Mouse (Mus musculus): ENCODE results near the gene Fam24b. TPM values are rescaled to one million over a fixed set of nuclear protein-coding genes. Genes with fewer than 3 reads are reported as not detected.

The Fam24b gene
- polyA plus RNA-seq, 1 experiment from 2014 or later: not detected

Other genes with a start within 250 kb of the Fam24b start
- not detected in 2 replicates for gene 4933402N03Rik, start 183.2 kb downstream of the Fam24b start, polyA plus RNA-seq (2016; fragmentation: Nextera tagmentation; extraction: Ambion mirVana)
- gene 5430419D17Rik, start 155.1 kb downstream of the Fam24b start, polyA plus RNA-seq (2016; fragmentation: Nextera tagmentation; extraction: Ambion mirVana): not detected in 2 replicates
- gene Cuzd1, start 7.2 kb downstream of the Fam24b start, polyA plus RNA-seq (2016; fragmentation: Nextera tagmentation; extraction: Ambion mirVana): not detected in 2 replicates
- not detected in 2 replicates for gene Fam24a, start 4.3 kb upstream of the Fam24b start, polyA plus RNA-seq (2016; fragmentation: Nextera tagmentation; extraction: Ambion mirVana)
- gene 2310057M21Rik, start 33.2 kb upstream of the Fam24b start, polyA plus RNA-seq (2016; fragmentation: Nextera tagmentation; extraction: Ambion mirVana): 21.1 and 23.8 TPM in 2 replicates
- gene Pstk, start 41.6 kb upstream of the Fam24b start, polyA plus RNA-seq (2016; fragmentation: Nextera tagmentation; extraction: Ambion mirVana): 72.5 and 79.4 TPM in 2 replicates
- gene Ikzf5, start 81.0 kb upstream of the Fam24b start, polyA plus RNA-seq (2016; fragmentation: Nextera tagmentation; extraction: Ambion mirVana): 18.0 and 19.3 TPM in 2 replicates
- 83.0 and 84.0 TPM in 2 replicates for gene Acadsb, start 81.1 kb upstream of the Fam24b start, polyA plus RNA-seq (2016; fragmentation: Nextera tagmentation; extraction: Ambion mirVana)
- not detected in 2 replicates for gene Hmx3, start 213.4 kb upstream of the Fam24b start, polyA plus RNA-seq (2016; fragmentation: Nextera tagmentation; extraction: Ambion mirVana)
- gene Hmx2, start 219.3 kb upstream of the Fam24b start, polyA plus RNA-seq (2016; fragmentation: Nextera tagmentation; extraction: Ambion mirVana): not detected in 2 replicates
- gene Bub3, start 230.7 kb upstream of the Fam24b start, polyA plus RNA-seq (2016; fragmentation: Nextera tagmentation; extraction: Ambion mirVana): 250 and 258 TPM in 2 replicates